Mouse (Mus musculus): ENCODE results near the gene Cdr2l.

Gene Cdr2l

GRCm38 (mm10) chr11:115406858-115407401 is 25.2 kb downstream of the Cdr2l start:
- no peak for DNase-seq (ENCODE audit: low spot score in 2 of 2)

- no peak for DNase-seq (ENCODE audit: low spot score in 2 of 2)
Observed at GRCm38 (mm10) chr11:115408266-115408920, 26.7 kb downstream of the Cdr2l start.

DNA sequence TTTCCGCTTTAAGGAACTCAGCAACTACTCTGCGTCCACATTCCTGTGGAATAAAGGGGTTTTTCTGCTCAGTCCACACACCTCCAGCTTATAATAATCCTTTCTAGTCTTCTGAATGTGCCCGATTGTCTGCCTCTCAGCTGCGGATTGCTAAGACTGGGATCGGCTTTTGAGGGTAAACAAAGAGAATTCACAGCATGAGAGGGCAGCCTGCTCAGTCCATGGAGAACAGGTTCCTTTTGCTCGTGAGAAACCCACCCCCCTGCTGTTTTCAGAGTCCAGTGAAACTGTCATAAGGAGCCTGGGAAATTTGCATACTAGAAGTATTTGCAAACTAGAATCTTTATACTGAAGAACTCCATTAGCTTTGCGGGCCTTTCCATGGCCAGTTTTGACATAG is 27.8 kb downstream of the Cdr2l start:
- no peak for DNase-seq (ENCODE audit: low spot score in 2 of 2)

GRCm38 (mm10) chr11:115419531-115420237 is 38.0 kb downstream of the Cdr2l start, which contains the start of the genes Atp5h and Kctd2:
Atp5h (minus strand) TSS chr11:115419962.
Kctd2 (plus strand) TSS chr11:115420128.
- DNase-seq (ENCODE audit: low spot score in 2 of 2) = peak; percentile 97 to 98

DNA sequence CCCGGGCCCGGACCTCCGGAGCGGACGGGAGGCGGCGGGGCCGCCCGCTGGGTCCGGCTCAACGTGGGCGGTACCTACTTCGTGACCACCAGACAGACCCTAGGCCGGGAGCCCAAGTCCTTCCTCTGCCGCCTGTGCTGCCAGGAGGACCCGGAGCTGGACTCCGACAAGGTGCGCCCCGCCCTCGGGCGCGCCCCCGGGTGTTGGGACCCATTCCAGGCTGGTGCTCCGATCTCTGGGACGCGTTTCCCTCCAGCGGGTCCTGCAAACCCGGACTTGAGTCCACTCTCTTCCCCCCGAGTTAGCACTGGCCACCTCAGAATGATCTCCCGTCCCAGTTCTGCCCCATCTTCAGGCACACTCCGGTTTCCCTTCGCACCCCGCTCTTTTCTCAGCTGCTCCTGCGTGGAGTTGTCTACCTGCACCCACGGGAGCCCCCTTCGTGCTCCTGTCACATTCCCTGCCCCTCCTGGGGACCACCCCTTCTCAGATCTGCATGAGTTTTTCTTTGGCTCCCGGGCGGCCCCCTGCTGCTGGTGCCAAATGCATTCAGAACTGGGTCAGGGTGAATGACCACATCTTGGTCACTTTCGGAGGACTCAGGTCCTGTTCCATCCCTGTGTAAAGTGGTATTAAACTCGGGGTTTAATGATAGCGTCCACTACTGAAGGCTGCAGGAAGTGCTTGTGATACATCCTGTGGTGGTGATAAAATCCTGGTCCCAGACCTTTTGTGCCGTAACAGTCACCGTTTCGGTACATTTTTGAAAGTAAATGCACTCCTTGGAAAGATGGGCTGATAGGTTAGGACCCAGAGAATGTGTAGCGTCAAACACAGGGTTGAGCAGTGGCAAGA is 38.8 kb downstream of the Cdr2l start:
- peak; percentile 74 to 78 for DNase-seq (ENCODE audit: low spot score in 2 of 2)

DNA sequence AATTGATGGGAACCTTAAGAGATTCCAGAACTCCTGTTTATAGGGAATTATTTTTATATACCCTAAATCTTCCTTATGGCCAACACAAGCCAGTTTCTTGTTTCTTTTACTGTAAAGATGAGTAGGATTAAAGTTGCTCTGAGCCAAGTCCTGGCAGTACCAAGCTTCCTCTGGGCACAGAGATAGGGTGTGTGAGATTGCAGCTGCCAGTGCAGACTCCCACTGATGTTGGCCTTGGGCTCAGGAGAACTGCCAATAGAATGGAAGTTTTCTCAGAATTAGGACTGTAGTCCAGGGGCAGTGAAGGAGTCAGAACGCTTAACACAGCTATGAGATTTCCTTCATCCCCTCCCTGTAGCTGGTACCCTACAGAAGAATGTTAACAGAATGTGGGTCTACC is 39.6 kb downstream of the Cdr2l start:
- no peak for DNase-seq (ENCODE audit: low spot score in 2 of 2)

GRCm38 (mm10) chr11:115421972-115422371 is 40.3 kb downstream of the Cdr2l start:
- no peak for DNase-seq (ENCODE audit: low spot score in 2 of 2)

DNA sequence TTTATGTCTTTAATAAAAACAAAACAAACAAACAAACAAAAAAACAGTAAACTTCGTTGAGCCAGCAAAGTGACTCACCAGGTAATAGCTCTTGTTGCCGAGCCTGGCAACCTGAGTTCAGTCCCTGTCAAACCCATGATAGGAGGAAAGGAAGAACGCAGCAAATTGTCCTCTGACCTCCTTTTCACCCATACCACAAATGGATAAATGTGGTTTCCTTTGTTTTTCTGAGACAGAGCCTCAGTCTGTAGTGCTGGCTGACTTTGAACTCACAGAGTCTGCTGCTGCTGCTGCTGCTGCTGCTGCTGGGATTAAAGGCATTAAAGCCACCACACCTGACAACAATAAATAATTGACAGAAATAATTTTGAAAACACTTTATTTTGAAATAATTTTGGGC is 41.4 kb downstream of the Cdr2l start:
- DNase-seq (ENCODE audit: low spot score in 2 of 2) = no peak

- no peak for DNase-seq (ENCODE audit: low spot score in 2 of 2)
Observed at GRCm38 (mm10) chr11:115424666-115425065, 43.0 kb downstream of the Cdr2l start.

DNA sequence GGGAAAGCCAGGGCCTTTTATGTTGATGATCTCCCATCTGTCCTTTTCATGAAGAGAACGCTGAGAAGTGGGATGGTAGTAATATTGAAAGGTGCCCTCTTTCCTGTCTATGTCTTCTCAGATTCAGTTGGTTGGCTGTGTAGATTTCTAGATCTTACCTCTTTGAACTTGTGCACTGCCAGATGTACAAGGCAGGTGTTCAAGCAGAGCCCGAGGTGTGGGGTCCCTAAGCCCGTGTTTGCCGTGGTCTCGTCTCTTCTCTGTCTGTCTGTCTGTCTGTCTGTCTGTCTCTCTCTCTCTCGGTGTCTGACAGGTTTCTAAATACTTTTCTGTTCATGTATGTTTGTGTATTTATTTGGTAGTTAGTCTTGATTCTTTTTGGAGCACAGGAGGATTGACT is 44.0 kb downstream of the Cdr2l start:
- no peak for DNase-seq (ENCODE audit: low spot score in 2 of 2)

- peak; percentile 82 to 84 for DNase-seq (ENCODE audit: low spot score in 2 of 2)
Observed at GRCm38 (mm10) chr11:115427482-115428331, 46.0 kb downstream of the Cdr2l start.

DNA sequence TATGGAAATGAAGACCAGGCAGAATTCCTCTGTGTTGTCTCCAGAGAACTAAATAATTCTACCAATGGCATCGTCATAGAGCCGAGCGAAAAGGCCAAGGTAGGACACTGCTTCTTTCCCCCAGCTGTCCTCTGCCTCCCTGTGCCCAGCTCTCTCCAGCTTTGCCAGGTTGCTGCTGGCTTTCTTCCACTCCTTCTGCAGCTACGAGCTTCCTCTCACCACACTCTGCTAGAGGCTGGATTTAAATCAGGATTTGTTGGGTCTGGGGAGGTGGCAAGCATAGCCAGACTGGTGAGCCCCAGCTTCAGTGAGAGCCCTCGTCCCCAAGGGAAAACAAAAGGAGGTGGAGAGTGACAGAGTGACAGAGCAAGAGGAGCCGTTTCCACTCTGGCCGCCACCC is 47.6 kb downstream of the Cdr2l start:
- DNase-seq (ENCODE audit: low spot score in 2 of 2) = peak in 1 of 2 experiments; percentile 65

GRCm38 (mm10) chr11:115430561-115430960 is 48.8 kb downstream of the Cdr2l start:
- DNase-seq (ENCODE audit: low spot score in 2 of 2) = no peak

- no peak for DNase-seq (ENCODE audit: low spot score in 2 of 2)
Observed at GRCm38 (mm10) chr11:115432814-115433213, 51.1 kb downstream of the Cdr2l start.

GRCm38 (mm10) chr11:115433342-115433741 is 51.6 kb downstream of the Cdr2l start:
- DNase-seq (ENCODE audit: low spot score in 2 of 2) = no peak

GRCm38 (mm10) chr11:115435596-115436337 is 54.1 kb downstream of the Cdr2l start:
- peak in 1 of 2 experiments; percentile 56 for DNase-seq (ENCODE audit: low spot score in 2 of 2)

DNA sequence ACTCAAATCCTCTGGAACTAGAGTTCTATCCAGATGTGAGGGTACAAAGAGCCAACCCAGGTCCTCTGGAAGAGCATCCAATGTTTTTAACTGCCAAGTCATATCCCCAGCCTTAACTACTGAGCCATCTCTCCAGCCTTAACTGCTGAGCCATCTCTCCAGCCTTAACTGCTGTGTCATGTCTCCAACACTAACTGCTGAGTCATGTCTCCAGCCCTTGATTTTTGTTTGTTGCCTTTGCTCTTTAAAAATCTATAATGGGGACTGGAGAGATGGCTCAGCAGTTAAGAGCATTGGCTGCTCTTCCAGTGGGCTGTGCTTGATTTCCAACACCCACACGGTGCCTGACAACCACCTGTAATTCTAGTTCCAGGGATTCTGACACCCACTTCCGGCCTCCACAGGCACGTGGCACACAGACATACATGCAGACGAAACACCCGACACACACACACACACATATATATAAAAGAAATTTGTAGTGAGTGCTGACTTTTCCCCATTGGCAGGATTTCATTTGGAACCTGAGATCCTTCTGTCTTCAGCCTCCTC is 55.9 kb downstream of the Cdr2l start:
- DNase-seq (ENCODE audit: low spot score in 2 of 2) = no peak

DNA sequence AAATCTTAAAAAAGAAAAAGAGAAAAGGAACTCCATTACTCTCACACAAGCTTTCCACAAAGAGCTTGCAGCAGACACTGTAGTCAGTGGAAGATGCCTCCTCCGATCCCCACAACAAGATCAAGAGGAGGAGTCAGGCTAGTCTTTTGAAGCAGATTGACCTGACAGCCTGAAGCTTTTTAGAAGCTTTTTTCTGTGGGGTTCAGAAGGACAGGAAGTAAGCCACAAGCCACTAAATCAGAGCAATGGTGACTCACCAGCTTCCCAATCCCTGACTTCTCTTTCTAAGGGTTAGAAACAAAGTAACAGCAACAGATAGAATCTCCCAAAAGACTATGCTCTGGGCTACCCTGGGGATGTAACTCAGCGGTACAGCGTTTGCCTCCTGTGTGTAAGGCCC is 57.6 kb downstream of the Cdr2l start:
- no peak for DNase-seq (ENCODE audit: low spot score in 2 of 2)

DNA sequence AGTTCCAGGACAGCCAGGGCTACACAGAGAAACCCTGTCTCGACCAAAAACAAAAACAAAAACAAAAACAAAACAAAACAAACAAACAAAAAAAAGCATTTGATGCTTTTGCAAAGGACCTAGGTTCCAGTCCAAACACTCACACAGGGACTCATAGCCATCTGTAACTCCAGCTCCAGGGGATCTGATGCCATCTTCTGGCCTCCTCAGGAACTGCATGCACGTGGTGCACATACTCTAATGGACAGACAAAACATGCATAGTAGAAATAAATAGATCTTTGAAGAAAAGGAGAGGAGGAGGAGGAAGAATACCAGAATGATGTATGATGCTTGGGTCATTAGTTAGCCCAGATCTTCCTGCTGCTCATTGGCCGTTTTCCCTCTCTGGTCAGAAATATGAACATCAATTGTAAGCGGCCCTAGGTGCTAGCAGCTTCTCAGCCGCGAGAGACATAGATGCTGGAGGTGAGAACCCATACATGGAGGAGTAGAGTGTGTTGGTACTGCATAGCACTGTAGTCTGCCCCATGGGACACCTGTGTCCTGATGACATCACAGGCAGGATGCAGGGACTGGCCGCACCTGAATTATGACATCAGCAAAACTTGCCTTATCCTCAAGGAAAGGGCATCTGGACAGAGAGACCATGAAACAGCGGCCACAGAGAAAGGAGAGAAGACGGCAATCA is 58.3 kb downstream of the Cdr2l start, which contains the start of gene Trim80:
Gene Trim80 (plus strand): TSS at position 640 of the 690 bp plus-strand sequence.
- no peak for DNase-seq (ENCODE audit: low spot score in 2 of 2)
